ENCODE assay signal across 15 mouse cellular contexts in the genomic region with DNA sequence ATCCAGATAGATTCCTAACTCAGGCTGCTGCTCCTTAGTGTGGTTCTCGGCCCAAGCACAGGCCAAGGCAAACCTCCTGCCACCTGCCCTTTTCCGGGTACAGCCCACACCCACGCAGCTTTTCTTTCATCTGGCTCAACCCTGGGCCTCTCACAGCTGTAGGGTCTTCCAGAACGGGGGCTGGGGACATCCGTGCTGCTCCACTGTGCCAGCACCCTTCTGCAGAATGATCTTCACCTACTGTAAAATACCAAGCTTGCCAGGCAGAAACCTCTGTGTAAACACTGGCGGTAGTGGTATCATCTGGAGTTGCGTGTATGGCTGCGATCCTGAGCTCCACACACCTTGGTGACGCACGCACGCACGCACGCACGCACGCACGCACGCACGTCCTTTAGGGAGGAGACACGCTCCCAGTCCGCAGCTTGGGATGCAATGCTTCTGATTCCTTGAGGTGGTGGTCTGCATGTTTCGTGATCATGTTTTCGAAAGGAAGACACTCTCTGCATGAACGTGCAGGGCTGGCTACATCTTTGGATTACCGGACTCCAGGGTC. TPM values are rescaled to one million over a fixed set of nuclear protein-coding genes. Genes with fewer than 3 reads are reported as not detected.
DNase-seq lines count a peak whose midpoint lies in the region; TF ChIP-seq lines count a peak whose summit lies in the region.
"Had no signal": no experiment of that assay in that cellular context is flagged by ENCODE, and none has a peak within 500 bp of the region (broad histone marks: within the 10 kb centered on the region; RNA-seq: fewer than 3 reads in every experiment).

No protein-coding gene starts in this region.

- no peaks in the 10 kb centered on the region for H3K36me3 ChIP-seq in thymus, adult 2 months (ENCODE audit: control insufficient read depth, insufficient read depth, low read length)

- peaks cover 47% of the 10 kb centered on the region for H3K4me1 ChIP-seq in thymus, adult 2 months (replicated peaks; ENCODE audit: control insufficient read depth, insufficient read depth, low read length)

- H3K27me3 ChIP-seq in thymus, adult 2 months (ENCODE audit: control insufficient read depth, insufficient read depth, low read length) = no peaks in the 10 kb centered on the region
- H3K27me3 ChIP-seq: kidney, embryonic 15.5 days; liver, embryonic 12.5 days; lung, embryonic 15.5 days; midbrain, embryonic 15.5 days had no signal

- TF ChIP-seq POLR2A in thymus, adult 2 months (IDR thresholded peaks at IDR 0.05; ENCODE audit: control insufficient read depth, extremely low read depth, insufficient read depth, low read length, poor library complexity) = no peak

- peak overlapping the region; percentile 40; the same call in 1 of the 2 replicates for H3K27ac ChIP-seq in thymus, adult 2 months (ENCODE audit: control insufficient read depth, insufficient read depth, low read length)
- H3K27ac ChIP-seq: kidney, embryonic 15.5 days; limb, embryonic 10.5 days; liver, embryonic 12.5 days; lung, embryonic 15.5 days; midbrain, embryonic 15.5 days had no signal

- 86% methylated on average over 24 of the region's 24 CpGs for WGBS in thymus, adult 2 months

- TF ChIP-seq CTCF in thymus, adult 2 months (IDR thresholded peaks at IDR 0.05; ENCODE audit: borderline replicate concordance, control insufficient read depth, extremely low read depth, insufficient read depth, low read length, poor library complexity) = no peak

- DNase-seq in heart, adult 11 months = peak; percentile 86
- DNase-seq in heart, adult 8-10 months (ENCODE audit: low spot score) = no peak
- no peak for DNase-seq in thymus, adult 2 months
- DNase-seq in thymus, postnatal 10 days (ENCODE audit: low spot score in 2 of 2) = no peak
- DNase-seq in ZHBTc4 (ENCODE audit: low read depth, low spot score) = peak; percentile 86
- DNase-seq in thymus, postnatal 4 days = peak; percentile 61
- no peak for DNase-seq in adrenal gland, adult 8-10 months
- DNase-seq: adrenal gland, adult 2 months; B cell, adult 2 months; cerebellum, adult 18-20 months had no signal

- H3K4me3 ChIP-seq in thymus, adult 2 months (ENCODE audit: control insufficient read depth, insufficient read depth, low read length) = no peak overlapping the region
- H3K4me3 ChIP-seq: kidney, embryonic 15.5 days; limb, embryonic 10.5 days; liver, embryonic 12.5 days; lung, embryonic 15.5 days; midbrain, embryonic 15.5 days had no signal

RNA-seq across cellular contexts. Expression of a gene that starts 31.0 kb away (rescaled TPM):
- 10 to 100 TPM; 15.9 to 19.3 (median 17.1) TPM for total RNA-seq in heart, adult 8-10 months (2022)
- 589 and 601 TPM in 2 replicates for polyA plus RNA-seq in thymus, adult 2 months (2012; rRNA removed)
- 10 to 100 TPM; 16.2 to 25.1 (median 20.1) TPM for total RNA-seq in adrenal gland, adult 8-10 months (2022)

Comparison
In these comparisons a context has a peak if more than half of its experiments do, and no peak if none do; other contexts are left out.
1. DNase-seq: peak in heart, adult 11 months (single experiment), ZHBTc4 (single experiment) and thymus, postnatal 4 days (single experiment); none in heart, adult 8-10 months (single experiment), thymus, adult 2 months (single experiment), thymus, postnatal 10 days (0 of 2) and adrenal gland, adult 8-10 months (single experiment).